Mouse (Mus musculus) cerebellum, adult 9-10 months (tissue): ENCODE results near the gene Mfap4.

Experiments used
- DNase-seq: peaks from one replicate; pipeline ENCODE4 v3.0.0; 2022

Gene Mfap4

DNA sequence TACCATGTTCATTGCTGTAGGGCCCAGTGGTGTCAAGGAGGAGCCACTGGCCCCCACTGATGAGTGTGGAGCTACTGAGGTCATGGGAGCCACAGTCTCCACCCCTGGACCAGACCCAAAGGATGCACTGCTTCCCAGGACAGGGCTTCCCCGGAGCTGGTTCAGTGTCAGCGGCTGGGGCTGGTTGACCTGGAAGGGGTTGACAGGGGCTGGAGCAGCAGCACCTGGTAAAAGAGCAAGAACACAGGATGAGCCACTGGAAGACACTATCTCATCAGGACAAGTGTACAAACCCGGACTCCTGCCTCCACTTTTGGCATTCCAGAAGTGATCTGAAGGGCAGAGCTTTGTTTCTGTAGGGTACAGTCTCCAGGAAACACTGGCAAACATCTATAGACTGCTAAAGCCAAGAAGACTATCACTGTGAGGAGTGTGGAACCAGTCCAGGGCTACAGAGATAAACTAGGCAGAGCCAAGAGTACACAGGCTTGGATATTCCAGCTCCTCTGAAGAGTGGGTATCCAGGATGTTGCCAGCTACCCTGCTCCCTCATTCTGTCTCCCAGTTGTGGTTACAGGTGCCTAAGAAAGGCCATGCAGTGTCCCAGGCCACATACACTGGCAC lies 34.4 kb downstream of the Mfap4 start:
- DNase-seq = no peak

DNA sequence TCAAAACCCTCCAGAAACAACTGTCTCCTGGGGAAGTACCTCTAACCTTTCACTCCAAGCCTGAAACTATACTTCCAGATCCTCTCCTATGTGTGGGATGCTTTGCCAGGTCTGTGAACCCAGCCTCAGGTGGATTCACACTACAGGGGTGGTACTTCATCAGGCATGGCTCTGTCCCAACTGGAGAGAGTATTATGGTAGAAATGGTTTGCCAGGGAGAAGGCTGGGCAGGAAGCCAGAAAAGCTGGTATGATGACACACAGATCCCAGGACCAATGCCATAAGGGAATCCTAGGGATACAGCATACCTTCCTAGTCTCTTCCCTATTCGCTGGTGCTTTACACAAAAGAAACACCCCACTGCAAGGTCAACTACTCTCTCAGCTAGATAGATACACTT lies 41.6 kb downstream of the Mfap4 start:
- DNase-seq = peak; percentile 92

DNA sequence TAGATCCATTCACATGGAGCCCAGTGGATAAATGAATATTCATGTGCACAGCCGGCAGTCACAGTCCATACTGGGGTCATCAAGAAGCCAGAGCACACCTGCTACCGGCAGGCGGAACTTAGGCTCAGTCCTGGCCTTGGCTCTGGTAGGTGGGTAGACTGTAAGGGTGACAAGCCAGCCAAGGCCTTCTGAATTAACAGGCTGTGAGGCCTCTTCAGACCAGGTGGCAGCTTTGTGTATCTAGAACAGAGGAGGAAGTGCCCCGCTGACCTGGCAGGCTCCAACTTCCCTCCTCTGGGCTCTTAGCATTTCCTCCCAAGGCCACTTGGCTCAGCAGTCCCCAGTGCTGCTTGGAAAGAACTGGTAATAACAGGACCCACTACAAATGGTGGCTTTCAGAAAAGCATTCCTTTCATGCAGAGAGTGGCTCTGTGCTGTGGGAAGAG lies 44.1 kb downstream of the Mfap4 start:
- DNase-seq = peak; percentile 92

DNA sequence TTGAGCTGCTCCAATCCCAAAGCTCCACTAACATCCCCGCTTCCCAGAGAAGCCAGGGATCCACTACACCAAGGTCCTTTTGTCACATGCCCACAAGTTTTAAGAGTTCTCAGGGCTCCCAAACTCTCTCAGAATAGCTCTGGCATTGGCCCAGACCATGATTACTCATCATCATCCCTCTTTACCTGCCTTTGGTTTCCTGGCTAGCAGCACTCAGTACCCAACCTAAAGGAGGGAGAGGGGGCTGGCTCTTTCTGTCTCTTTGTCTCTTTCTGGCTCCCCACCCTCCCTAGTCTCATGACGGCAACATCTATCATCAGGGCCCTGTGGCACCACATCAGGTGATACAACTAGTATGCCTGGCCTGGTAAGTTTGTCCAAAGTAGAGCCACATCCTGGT lies 47.6 kb downstream of the Mfap4 start:
- no peak for DNase-seq

DNA sequence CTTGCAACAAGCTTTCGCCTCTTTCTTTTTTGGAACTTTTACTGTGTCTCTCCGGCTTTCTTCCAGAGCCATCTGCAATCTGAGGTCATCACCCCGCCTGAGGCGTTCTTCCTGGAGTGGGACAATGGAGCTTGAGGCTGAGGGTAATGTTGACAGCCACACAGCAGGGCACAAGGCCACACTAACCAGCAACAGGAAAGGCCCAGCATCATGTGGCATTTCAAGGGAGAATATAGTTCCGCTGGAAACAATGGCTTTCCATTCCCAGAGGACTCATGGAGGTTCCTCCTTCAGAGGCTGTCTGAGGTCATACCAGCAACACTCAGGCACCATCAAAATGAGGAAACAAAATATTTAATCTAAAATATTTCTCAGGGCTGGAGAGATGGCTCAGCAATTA lies 48.3 kb downstream of the Mfap4 start:
- no peak for DNase-seq

DNA sequence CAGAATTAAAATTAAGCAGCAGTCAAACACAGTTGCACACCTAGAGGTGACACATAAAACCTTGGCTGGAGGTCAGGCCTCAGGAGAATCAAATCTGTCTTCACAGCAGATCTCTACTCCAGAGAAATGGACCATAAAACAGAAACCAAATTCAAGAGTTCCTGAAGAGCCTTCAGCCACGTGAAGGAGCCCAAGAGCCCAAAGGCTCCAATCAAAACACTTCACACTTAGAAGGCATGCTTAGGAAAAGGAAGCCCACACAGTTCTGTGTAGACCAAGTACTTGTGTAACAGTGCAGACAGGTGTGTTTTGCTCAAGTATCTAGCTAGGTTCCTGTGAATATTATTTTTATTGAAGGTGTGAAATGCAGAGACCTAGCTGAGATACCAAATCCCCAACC lies 50.3 kb downstream of the Mfap4 start:
- DNase-seq = no peak

DNA sequence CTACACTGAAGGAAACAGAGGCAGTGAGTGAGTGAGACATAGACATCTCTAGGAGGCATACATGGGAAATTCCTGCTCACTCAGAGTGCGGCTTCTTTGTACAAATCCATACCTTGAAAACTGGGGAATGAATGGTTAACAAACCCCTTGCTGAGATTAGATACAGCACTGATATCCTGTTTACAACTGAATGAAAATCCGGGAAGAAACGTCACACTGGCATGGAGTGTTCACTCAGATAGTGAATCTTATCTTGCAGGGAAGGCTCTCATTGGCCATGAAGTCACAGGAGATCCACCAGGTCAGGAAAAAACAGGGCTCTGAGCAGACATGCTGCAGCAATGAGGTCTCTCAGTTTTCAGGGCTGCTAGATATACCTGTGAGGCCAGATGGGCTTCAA lies 51.7 kb downstream of the Mfap4 start:
- no peak for DNase-seq

DNA sequence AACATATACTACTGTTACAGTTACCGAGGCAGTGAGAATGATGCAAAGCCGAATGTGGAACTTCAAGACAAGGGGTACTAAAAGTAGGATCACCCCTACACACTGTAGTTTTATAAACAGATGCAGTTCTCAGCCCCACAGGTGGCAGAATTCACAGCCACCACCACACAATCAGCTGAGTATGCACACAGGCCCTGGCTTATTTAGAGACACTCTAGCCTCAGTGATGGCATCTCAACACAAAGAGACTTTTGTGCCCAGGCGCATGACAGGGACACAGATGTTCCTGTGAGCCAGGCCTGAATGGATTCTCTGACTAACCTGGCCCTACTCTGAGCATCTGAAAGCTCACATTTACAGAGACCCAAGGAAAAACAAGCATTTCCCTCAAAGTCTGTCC lies 52.1 kb downstream of the Mfap4 start:
- DNase-seq = no peak
